Mouse (Mus musculus) lung, adult 18-20 months (tissue): Measurements from ENCODE around the gene Zfp423.
"Not testable (repeated sequence)": the region's sequence is repeated elsewhere in the genome, so short reads cannot be mapped to it uniquely, and the experiment has no call there.

ENCODE experiments used
- DNase-seq, 2 experiments: peaks; one replicate each; pipeline ENCODE4 v3.0.0; 2022; ENCODE audit warnings: mixed read lengths in 2 of 2

Zfp423 gene

DNA sequence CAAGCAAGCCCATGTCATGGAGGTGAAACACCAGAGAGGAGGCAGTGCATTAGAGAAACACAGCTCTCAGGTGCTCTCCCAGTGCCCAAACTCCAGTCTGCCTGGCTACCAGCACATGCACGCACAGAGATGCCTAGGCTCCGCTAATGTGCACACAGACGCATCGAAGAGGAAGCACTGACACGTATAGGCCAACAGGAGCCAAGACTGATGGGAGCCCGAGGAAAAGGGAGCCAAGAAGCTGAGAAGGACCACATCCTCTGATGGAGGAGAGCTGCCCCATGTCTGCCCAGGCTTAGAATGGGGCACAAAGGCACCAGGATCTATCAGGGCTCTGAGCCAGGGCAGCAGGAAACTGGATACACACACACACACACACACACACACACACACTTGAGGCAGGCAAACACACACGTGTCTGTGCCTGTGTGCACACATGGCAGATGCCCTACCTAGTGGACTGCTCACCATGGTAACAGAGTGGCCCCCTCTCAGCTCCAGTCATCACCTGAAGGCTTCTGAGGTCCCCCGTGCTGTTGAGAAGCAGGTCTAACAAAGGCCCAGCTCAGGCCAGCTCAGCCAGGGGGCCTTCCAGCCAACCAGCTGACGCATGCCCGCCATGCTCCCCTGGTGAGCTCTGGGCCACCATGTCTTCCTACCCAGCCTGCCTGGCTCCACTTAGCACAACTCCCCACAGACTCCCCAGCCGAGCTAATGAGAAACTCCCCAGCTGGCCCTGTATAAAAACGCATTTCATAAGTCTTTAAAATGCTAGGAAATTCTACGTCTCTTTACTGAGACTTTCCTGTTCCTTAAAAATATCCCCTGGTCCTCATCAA lies 64.0 kb downstream of the Zfp423 start:
- DNase-seq: no peak

DNA sequence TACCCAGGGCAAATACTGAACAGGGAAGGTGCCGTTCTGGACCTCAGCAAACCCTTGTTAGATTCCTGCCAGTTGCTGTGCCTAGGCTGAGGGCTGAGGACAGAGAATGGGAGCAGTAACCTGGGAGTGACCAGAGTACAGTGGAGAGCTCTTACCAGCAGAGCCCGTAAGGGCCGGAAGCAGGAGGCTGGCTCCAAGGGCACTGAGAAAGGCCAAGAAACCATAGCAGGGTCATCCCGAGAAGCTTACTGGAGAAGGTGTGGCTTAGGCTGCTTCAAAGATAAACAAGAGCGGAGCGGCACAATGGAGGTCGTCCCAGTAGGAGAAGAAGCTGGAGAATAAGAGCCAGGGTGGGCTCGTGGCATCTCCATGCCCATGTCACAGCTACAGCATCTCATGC lies 65.1 kb downstream of the Zfp423 start:
- peak in 1 of 2 experiments; percentile 19 for DNase-seq

DNA sequence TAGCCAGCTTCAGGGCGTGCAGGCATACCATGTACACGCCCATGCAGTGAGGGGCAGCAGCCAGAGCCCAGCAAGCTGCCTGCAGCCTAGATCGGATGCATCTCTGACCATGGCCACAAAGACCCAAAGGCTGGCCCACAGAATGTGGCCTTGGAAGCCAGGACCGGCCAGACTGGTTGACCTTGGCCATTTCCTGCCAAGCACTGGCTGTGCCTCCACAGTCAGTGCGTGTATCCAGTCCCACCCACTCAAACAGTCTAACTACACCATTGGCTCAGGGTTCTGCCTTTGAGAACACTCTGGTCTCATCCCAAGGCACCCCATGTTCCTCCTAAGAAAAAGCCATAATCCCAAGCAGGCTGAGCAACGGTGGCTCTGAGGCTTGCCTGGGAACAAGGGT lies 65.8 kb downstream of the Zfp423 start:
- DNase-seq: no peak

DNA sequence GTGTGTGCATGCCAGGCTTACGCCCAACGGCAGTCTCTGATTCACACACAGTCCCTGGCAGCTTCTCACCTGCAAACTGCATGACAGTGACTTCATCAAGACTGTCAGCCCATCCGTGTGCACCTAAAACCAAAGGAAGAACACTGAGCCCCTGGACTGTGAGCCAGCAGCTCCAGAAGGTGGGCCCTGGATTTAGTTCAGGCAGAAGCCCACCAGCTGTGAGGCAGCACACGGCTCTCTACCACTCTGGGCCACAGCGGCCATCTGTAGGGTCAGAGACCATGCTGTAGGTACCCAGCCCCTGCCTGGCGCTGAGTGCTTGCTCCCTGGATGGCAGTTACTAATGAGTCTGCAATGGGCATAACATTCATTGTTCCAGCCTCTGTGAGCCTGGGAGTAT lies 66.5 kb downstream of the Zfp423 start:
- no peak for DNase-seq

- DNase-seq: peak in 1 of 2 experiments; percentile 15
Observed at GRCm38 (mm10) chr8:87891884-87892283, 67.5 kb downstream of the Zfp423 start.

GRCm38 (mm10) chr8:87887956-87888355 lies 71.4 kb downstream of the Zfp423 start:
- DNase-seq: no peak

GRCm38 (mm10) chr8:87881088-87881487 lies 78.3 kb downstream of the Zfp423 start:
- DNase-seq: no peak

GRCm38 (mm10) chr8:87875852-87876251 lies 83.5 kb downstream of the Zfp423 start:
- no peak for DNase-seq

DNA sequence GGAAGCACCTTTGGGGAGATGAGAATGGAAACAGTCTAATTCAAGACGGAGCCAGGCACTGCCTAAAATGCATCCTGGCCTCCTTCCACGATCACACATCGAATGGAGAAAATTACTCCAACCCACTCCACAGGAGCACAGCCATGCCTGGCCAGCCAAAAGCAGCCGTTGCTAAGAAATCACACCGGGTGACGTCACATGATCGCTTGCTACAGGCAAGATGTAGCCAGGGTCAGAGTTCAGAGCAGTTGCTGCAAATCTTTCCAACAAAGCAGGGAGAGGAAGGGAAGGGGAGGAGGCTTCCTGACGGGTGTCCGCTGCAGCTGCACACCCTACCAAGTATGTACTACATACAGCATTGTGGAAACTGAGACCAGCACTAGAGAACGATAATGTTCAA lies 83.9 kb downstream of the Zfp423 start:
- peak in 1 of 2 experiments; percentile 7 for DNase-seq

GRCm38 (mm10) chr8:87872987-87873550 lies 86.3 kb downstream of the Zfp423 start:
- no peak for DNase-seq

- DNase-seq: no peak
Observed at GRCm38 (mm10) chr8:87872356-87872930, 87.0 kb downstream of the Zfp423 start.

GRCm38 (mm10) chr8:87866586-87866985 lies 92.8 kb downstream of the Zfp423 start:
- no peak for DNase-seq

- DNase-seq: no peak
Observed at GRCm38 (mm10) chr8:87864236-87864635, 95.2 kb downstream of the Zfp423 start.

GRCm38 (mm10) chr8:87863128-87863527 lies 96.3 kb downstream of the Zfp423 start:
- no peak for DNase-seq

- DNase-seq: no peak
Observed at GRCm38 (mm10) chr8:87861718-87862117, 97.7 kb downstream of the Zfp423 start.

DNA sequence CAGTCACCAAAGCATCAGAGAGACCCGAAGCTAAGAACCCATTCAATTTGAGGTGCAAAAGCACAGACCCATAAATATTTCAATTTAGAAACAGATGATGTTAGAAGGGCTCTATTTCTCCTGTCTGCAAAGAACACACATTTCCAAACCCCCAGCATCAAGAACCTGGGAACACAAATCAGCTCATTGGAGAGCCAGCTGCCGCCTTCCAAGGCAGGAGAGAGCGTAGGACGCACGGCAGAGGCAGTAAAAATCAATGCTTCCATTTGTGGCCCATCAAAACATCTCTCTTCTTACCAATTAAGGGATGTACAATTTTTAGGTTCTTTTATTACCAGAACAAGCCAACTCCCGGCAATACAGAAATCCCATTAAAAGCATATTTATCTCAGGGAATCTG lies 98.5 kb downstream of the Zfp423 start:
- no peak for DNase-seq

DNA sequence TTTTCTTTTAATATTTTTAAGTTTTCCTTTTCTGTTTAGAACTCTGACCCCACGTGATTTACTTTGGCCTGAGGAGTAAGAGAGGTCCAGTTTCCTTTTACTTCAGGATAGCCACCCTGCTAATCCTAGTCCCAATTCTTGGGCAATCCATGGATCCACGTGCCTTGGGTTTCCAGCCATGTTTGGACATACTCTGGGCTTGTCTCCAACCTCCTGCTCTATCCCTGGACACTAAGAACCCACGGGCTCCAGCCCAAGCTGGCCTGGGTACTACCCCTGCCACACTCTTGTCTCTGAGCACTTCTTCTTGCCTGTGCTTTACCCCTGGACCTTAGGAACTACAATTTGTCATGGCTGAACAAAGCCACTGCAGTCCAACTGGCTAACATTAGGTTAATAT lies 107.5 kb downstream of the Zfp423 start:
- peak; percentile 11 to 13 for DNase-seq

DNA sequence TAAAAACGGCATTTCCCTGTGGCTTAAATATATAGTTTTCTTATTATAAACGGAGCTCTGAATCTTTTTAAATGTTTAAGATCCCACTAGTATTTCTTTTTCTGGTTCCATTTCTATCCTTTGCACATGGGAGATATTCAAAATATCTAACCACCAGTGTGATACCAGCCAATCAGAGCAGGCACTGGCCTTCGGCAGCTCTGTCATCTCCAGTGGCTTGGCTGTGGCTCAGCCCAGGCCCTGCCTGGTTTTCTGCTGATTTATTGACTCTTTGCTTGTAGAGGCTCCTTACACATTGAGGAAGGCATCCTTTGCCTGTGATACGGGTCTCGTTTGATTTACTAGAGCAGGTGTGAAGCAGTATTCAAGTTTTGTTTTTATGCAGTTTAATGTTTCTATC lies 108.0 kb downstream of the Zfp423 start:
- no peak for DNase-seq

GRCm38 (mm10) chr8:87848836-87849235 lies 110.6 kb downstream of the Zfp423 start:
- no peak for DNase-seq

DNA sequence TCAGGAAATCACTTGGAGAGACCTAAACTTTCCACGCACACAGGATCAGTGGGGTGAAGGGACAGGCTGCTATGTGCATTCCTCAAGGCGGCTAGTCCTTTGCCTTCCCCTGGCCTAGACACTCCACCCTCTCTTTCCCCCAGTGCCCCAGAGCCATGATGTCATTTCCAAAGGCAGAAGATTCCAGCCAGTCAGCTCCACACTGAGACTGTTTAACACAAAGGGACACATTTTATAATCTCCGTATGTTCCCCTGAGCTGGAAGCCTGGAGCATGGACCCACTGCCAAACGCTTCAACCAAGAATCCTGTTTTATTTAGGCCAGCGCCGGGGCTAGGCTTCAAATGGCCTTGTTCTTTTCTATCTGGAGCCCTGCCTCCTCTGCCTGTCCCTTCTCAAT lies 111.6 kb downstream of the Zfp423 start:
- DNase-seq: no peak

DNA sequence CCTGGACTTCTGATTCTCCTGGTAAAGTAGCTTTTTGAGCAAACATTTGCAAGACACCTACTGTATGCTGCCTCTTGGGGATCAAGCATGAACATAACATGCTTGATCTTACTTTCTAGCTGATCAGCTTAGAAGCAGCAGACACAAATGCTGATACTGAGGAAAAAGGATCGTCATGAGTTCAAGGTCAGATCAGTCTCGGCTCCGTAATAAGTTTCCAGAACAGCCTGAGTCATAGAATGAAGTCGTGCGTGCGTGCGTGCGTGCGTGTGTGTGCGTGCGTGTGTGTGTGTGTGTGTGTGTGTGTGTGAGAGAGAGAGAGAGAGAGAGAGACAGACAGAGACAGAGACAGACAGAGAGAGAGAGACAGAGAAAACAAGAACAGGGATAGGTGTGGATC lies 117.3 kb downstream of the Zfp423 start:
- not testable (repeated sequence) for DNase-seq

- DNase-seq: no peak
Observed at GRCm38 (mm10) chr8:87837266-87837665, 122.1 kb downstream of the Zfp423 start.

DNA sequence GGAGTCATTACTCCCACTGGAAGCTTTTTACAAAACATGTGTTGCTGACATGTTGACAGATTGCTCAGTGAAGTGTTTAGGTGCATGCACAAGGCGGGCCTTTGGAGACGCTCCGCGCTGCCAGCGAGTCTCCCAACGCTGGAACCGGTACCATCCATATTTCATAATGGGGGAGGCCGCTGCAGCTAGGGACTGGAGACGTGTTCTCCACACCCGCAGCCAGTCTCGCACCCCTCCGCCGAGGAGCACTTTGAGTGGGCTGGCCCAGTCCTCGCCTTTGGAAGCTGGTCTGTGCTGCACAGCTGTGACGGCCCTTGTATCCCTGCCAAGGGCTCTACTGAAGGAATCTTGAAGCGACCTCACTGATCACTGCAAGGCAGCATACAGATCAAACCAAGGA lies 122.5 kb downstream of the Zfp423 start:
- peak; percentile 52 for DNase-seq

GRCm38 (mm10) chr8:87835924-87836323 lies 123.5 kb downstream of the Zfp423 start:
- no peak for DNase-seq
